Mouse (Mus musculus): ENCODE data around the gene Micu2.

GRCm38 (mm10) chr14:57968873-57969272 is 30.2 kb downstream of the Micu2 start:
- TF ChIP-seq GATA1 (IDR thresholded peaks at IDR 0.05; ENCODE audit: borderline replicate concordance, low read length) (no peak), FLI1 (IDR thresholded peaks at IDR 0.05; ENCODE audit: low read length) (no peak)
